Mouse (Mus musculus): ENCODE results near the gene Kremen1.

- no peak for TF ChIP-seq POLR2A (IDR thresholded peaks at IDR 0.05; ENCODE audit: insufficient read depth, low read length)
- TF ChIP-seq CTCF (IDR thresholded peaks at IDR 0.05; ENCODE audit: low read depth, low read length), result no peak
Measured at GRCm38 (mm10) chr11:5272536-5273234, 11.3 kb upstream of the Kremen1 start.

Data from ES-Bruce4 (cell line).